Mouse (Mus musculus) hindbrain, embryonic 11.5 days (tissue): Measurements from ENCODE around the gene Ptges. TPM values are rescaled to one million over a fixed set of nuclear protein-coding genes. Genes with fewer than 3 reads are reported as not detected.

Source experiments
- ATAC-seq: fragments of 200-750 bp; cut with Nextera tagmentation; 2 replicates; pipeline ENCODE4 v1.8.0; 2017; ENCODE audit warnings: mild to moderate bottlenecking, moderate TSS enrichment, moderate library complexity; ENCODE audit not compliant: low FRiP score
- DNase-seq: peaks from one replicate; pipeline ENCODE4 v3.0.0-alpha.2; 2015; ENCODE audit warnings: low spot score
- H3K27ac ChIP-seq: fragments of 300-500 bp; sonication (generic); 2 replicates; pipeline ENCODE4 v1.5.1; 2014; ENCODE audit warnings: mild to moderate bottlenecking, low read depth, low read length
- H3K27me3 ChIP-seq: fragments of 300-500 bp; sonication (generic); 2 replicates; pipeline ENCODE4 v1.6.1; 2014; ENCODE audit warnings: mild to moderate bottlenecking, low read length, moderate library complexity, mixed read lengths; ENCODE audit not compliant: control insufficient read depth, insufficient read depth
- H3K36me3 ChIP-seq: fragments of 300-500 bp; sonication (generic); 2 replicates; pipeline ENCODE4 v1.6.1; 2014; ENCODE audit warnings: mild to moderate bottlenecking, low read length, moderate library complexity, mixed read lengths; ENCODE audit not compliant: control insufficient read depth, insufficient read depth
- H3K4me1 ChIP-seq: fragments of 300-500 bp; sonication (generic); replicated peaks from 2 replicates; pipeline ENCODE4 v1.6.1; 2014; ENCODE audit warnings: low read length, mixed read lengths; ENCODE audit not compliant: control insufficient read depth, insufficient read depth
- H3K4me2 ChIP-seq: fragments of 300-500 bp; sonication (generic); replicated peaks from 2 replicates; pipeline ENCODE4 v1.6.1; 2014; ENCODE audit warnings: mild to moderate bottlenecking, low read depth, low read length
- H3K4me3 ChIP-seq: fragments of 300-500 bp; sonication (generic); 2 replicates; pipeline ENCODE4 v1.5.1; 2014; ENCODE audit warnings: low read depth, low read length
- H3K9ac ChIP-seq: fragments of 300-500 bp; sonication (generic); 2 replicates; pipeline ENCODE4 v1.6.1; 2014; ENCODE audit warnings: low read depth, low read length
- H3K9me3 ChIP-seq: fragments of 300-500 bp; sonication (generic); 2 replicates; pipeline ENCODE4 v1.6.1; 2016; ENCODE audit warnings: low read length; ENCODE audit not compliant: control insufficient read depth
- WGBS: fragments of 180-500 bp; shearing (Covaris S2); extraction: QIAGEN DNeasy Blood & Tissue Kit; methylation state at CpG from one replicate; pipeline ENCODE4 v1.1.7; 2014; 5-methylcytosine and 5-hydroxymethylcytosine counted together
- polyA plus RNA-seq: library from polyadenylated mRNA; unstranded; fragments of >200 nt; fragmentation: Nextera tagmentation; extraction: Ambion mirVana; gene quantifications from 2 replicates; pipeline ENCODE4 v1.2.1, GENCODE M21; 2014

Ptges gene
- polyA plus RNA-seq, result 5.5 and 5.6 TPM in 2 replicates

DNA sequence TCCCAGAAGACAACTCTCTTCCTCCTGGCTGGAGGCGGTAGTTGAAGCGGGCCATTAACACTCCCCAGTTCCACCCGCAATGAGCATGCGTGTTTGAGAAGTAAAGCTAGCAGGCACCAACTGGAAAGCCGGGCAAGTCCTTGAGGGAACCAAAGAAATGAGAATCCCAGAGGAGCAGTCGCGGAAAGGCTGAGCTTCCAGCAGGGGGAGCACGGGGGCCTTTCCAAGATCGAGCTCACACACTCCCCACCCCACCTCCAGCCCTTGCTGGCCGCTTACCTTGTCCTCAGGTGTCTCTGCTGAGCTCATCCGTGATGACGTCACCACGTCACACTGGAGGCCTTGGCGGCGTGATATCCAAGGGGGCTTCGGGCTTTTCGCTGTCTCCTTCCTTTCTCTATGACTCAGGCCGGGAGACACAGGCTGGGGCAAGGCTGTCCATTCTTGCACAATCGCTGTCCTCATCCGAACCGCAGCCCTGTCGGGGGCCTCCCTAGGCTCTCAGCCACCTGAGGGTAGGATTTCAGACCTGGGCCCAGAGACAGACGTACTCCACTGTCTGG, at the start of gene Ptges:
Gene Ptges, minus strand, starts transcription at position 381 of the 563 bp plus-strand sequence.
- peak within 1 kb of the TSS; percentile 14; the same call in 1 of the 2 replicates for H3K4me3 ChIP-seq
- WGBS, result 4% methylated on average over 22 of the region's 23 CpGs
- H3K9me3 ChIP-seq, result no peaks in the 10 kb centered on the region
- H3K36me3 ChIP-seq, result no peaks in the 10 kb centered on the region
- H3K4me1 ChIP-seq, result no peaks in the 10 kb centered on the region
- H3K9ac ChIP-seq, result peak within 1 kb of the TSS; percentile 45; the same call in 1 of the 2 replicates
- H3K27ac ChIP-seq, result no peak within 1 kb of the TSS
- DNase-seq (peak; percentile 81), ATAC-seq (0 out of 2 replicates have a peak, but pooled peaks have one; percentile 22)
- peak within 1 kb of the TSS; percentile 52 for H3K4me2 ChIP-seq
- no peaks in the 10 kb centered on the region for H3K27me3 ChIP-seq

DNA sequence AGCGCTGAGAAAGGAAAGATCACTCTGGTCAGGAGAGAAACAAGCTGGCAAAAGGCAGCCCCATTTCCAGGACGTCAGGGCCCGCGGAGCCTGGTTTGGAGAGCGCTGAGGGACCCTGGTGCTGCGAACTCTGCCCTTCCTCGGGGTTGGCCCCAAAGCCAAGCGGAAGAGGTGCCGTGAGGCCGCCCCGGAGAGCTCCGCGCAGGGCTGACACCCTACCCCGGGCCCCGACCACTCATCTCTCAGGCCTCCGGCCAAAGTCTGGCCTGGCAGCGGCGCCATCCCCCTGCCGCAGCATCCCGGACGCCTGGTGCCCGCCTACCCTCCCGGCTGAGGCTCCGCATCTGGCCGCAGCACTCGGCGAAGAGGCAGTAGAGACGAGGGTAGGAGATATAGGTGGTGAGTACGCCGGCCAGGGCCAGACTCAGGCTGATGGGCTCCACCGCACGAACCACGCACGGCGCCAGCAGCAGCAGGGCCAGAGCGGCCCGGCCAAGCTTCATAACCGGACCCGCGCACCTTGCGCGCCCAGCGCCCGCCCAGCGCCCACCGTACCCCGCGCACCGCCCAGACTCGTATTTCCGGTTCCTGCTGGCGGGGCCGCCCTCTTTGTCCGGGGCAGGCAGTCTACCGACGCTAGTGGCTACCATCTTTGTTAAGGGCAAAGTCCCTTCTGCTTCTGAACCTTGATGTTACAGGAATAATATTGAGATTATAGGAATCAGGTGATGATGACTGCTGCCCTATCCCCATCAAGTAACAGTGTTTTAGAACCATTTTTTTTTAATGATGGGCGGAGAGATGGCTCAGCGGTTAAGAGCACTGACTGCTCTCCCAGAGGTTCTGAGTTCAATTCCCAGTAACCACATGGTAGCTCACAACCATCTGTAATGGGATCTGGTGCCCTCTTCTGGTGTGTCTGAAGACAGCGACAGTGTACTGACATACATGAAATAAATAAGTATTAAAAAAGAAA, 38.0 kb upstream of the Ptges start, which contains the start of gene Tor1a:
Gene Tor1a, minus strand, starts transcription at position 582 of the 976 bp plus-strand sequence.
- 0 out of 2 replicates have a peak, but pooled peaks cover 3% of the 10 kb centered on the region for H3K36me3 ChIP-seq
- H3K4me1 ChIP-seq, result peaks cover 9% of the 10 kb centered on the region
- peak within 1 kb of the TSS; percentile 47; the same call in 1 of the 2 replicates for H3K27ac ChIP-seq
- H3K9me3 ChIP-seq, result no peaks in the 10 kb centered on the region
- ATAC-seq (peak; percentile 94), DNase-seq (peak; percentile 91)
- H3K4me2 ChIP-seq, result peak within 1 kb of the TSS; percentile 89
- H3K4me3 ChIP-seq, result peak within 1 kb of the TSS; percentile 98
- WGBS, result 2% methylated on average over 58 of the region's 59 CpGs
- H3K9ac ChIP-seq, result peak within 1 kb of the TSS; percentile 88
- no peaks in the 10 kb centered on the region for H3K27me3 ChIP-seq

DNA sequence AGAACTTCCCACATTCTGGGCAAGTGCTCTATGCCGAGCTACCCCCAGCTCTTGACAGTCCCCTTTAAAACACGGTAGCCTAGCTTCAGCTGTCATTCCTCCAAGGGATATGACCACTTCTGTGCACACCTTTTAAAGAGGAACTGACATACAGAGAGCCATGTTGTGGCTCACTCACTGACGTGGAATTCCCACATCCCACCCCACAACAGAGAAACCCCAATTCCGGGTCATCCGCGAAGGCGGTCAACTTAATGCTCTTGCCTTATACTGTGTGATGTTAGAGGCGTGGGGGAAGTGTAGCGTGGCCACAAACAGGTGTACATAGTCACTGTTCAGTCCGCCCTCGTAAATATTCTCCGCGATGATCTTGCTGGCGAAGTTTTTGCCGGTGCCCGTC, 37.2 kb upstream of the Ptges start:
- Histone ChIP-seq H3K4me2 (peak overlapping the region; percentile 89), H3K27me3 (no peaks in the 10 kb centered on the region), H3K9ac (peak overlapping the region; percentile 88), H3K4me1 (peaks cover 9% of the 10 kb centered on the region), H3K27ac (no peak overlapping the region), H3K9me3 (no peaks in the 10 kb centered on the region), H3K36me3 (0 out of 2 replicates have a peak, but pooled peaks cover 7% of the 10 kb centered on the region), H3K4me3 (peak overlapping the region; percentile 98)
- ATAC-seq (no peak), DNase-seq (peak; percentile 2)
- 26% methylated on average over 16 of the region's 16 CpGs for WGBS

DNA sequence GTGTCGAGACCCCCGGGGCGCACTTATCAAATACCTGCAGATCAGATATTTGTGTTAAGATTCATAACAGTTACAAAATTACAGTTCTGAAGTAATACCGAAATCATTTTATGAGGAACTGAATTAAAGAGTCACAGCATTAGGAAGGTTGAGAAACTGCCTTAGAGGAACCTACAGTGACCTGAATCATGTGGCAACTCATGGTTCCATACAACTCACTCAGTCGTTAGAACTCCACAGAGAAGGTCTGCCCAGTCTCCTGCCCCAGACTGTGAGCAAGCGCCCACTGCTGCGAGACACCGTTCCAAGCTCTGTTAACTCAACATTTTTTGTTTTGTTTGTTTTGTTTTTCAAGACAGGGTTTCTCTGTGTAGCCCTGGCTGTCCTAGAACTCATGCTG, 36.0 kb upstream of the Ptges start:
- H3K9me3 ChIP-seq, result no peaks in the 10 kb centered on the region
- H3K36me3 ChIP-seq, result 0 out of 2 replicates have a peak, but pooled peaks cover 10% of the 10 kb centered on the region
- H3K27ac ChIP-seq, result no peak overlapping the region
- H3K4me1 ChIP-seq, result peaks cover 9% of the 10 kb centered on the region
- H3K9ac ChIP-seq, result no peak overlapping the region
- WGBS, result 94% methylated on average over 8 of the region's 8 CpGs
- no peak for ATAC-seq
- no peaks in the 10 kb centered on the region for H3K27me3 ChIP-seq
- no peak overlapping the region for H3K4me2 ChIP-seq
- H3K4me3 ChIP-seq, result no peak overlapping the region
- DNase-seq, result no peak

DNA sequence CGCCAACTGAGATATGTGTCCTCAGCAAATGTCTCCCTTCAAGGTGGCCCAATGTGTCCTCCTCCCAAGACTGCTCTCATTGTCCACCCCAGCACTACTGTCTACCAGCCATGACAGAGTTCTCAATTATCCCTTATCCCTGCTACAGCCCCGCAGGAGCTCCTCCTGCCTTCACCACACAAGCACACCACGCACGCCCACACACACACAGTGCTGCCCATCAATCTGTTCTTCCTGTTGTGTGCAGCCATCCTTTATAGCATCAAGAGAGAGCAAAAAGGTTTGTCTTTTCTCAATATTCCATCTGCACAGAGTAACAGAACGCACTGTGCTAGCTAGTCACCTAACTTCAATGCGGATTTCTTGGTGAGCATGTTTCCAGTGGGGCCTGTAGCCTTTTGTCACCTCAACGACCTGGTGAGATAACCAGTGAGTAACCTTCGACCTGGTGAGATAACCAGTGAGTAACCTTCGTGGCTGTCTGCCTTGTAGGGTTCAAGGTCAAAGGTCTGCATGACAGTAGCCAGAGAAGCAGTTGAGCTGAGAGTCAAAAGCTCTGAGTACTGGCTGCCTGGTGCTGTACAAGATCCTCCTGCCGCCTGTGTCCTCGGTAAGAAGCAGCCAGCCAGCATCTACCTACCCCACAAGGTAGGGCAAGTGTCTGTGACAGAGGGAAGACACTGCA, 33.0 kb upstream of the Ptges start:
- Histone ChIP-seq H3K4me3 (no peak overlapping the region), H3K9me3 (no peaks in the 10 kb centered on the region), H3K27me3 (no peaks in the 10 kb centered on the region), H3K4me2 (no peak overlapping the region), H3K9ac (no peak overlapping the region), H3K36me3 (peaks cover 20% of the 10 kb centered on the region), H3K4me1 (peaks cover 9% of the 10 kb centered on the region), H3K27ac (no peak overlapping the region)
- 91% methylated on average over 11 of the region's 11 CpGs for WGBS
- DNase-seq (no peak), ATAC-seq (no peak)

DNA sequence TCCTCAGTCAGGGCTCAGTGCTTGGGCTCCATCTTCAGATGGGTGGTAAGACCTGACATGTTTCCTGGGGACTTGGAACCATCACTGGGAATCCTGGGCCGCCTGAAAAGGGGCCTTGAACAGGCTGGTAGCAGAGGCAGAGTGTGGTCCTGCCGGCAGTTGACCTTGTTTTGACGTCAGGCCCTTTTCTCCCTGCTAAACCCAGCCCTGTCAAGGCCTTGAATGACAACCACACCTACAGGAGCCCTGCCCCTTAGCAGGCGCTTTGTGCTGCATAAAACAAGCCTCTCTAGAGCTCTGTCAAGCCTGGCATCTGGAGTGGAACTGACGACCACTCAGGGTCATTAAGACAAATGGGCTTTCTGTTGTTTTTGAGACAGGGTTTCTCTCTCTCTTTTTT, 30.2 kb upstream of the Ptges start:
- Histone ChIP-seq H3K9ac (no peak overlapping the region), H3K4me1 (no peaks in the 10 kb centered on the region), H3K4me3 (no peak overlapping the region), H3K27ac (no peak overlapping the region), H3K27me3 (no peaks in the 10 kb centered on the region), H3K4me2 (no peak overlapping the region), H3K36me3 (peaks cover 20% of the 10 kb centered on the region), H3K9me3 (no peaks in the 10 kb centered on the region)
- ATAC-seq (no peak), DNase-seq (no peak)
- WGBS, result 51% methylated on average over 5 of the region's 5 CpGs

DNA sequence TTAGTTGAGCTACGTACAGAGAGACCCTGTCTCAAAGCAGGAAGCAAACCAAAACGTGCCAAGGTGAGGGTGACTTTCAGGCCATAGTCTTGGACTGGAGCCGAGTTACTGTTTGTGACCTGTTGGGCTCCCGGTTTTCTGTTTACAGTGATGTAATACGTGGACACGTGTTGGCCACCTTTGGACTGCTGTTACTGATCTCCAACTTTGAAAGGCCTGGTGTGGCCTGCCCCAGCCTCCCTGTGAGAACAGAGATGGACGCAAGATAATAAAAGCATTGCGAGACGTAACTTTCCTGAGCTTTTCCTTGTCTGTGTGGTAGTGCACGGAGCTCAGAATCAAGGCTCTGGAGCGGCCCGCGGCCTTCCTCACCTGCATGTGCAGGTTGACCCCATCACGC, 29.1 kb upstream of the Ptges start:
- Histone ChIP-seq H3K9ac (no peak overlapping the region), H3K27ac (no peak overlapping the region), H3K4me2 (no peak overlapping the region), H3K36me3 (peaks cover 17% of the 10 kb centered on the region), H3K4me1 (peaks cover 6% of the 10 kb centered on the region; the same call in 1 of the 2 replicates), H3K27me3 (no peaks in the 10 kb centered on the region), H3K4me3 (no peak overlapping the region), H3K9me3 (no peaks in the 10 kb centered on the region)
- ATAC-seq (no peak), DNase-seq (no peak)
- 90% methylated on average over 14 of the region's 14 CpGs for WGBS

DNA sequence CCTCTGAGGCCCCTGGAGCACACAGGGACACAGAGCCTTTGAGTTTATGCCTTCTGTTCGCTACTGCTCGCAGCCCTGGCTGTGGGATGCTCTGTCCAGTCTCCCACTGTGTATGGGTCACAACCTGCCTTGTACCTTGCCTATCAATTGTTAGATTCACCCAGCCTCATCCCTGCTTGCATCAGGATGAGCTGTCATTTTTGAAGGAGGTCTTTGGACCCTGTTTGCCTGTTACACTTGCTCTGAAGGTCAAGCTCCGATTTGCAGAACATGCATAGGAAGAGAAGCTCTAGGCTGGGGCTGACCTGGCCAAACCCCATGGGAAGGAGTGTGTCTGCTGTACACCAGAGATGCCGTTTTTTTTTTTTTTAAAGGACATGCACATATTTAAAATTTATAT, 27.8 kb upstream of the Ptges start:
- no peak for DNase-seq
- 85% methylated on average over 4 of the region's 4 CpGs for WGBS

More for the DNA sequence above, 27.8 kb upstream of the Ptges start:
- Histone ChIP-seq H3K27me3 (no peaks in the 10 kb centered on the region), H3K4me1 (peaks cover 9% of the 10 kb centered on the region; the same call in 1 of the 2 replicates), H3K4me2 (no peak overlapping the region), H3K36me3 (peaks cover 16% of the 10 kb centered on the region), H3K27ac (no peak overlapping the region), H3K9ac (no peak overlapping the region), H3K9me3 (no peaks in the 10 kb centered on the region), H3K4me3 (no peak overlapping the region)
- ATAC-seq, result no peak
